Mouse (Mus musculus): ENCODE results near the gene Znrd1as.

Znrd1as gene

DNA sequence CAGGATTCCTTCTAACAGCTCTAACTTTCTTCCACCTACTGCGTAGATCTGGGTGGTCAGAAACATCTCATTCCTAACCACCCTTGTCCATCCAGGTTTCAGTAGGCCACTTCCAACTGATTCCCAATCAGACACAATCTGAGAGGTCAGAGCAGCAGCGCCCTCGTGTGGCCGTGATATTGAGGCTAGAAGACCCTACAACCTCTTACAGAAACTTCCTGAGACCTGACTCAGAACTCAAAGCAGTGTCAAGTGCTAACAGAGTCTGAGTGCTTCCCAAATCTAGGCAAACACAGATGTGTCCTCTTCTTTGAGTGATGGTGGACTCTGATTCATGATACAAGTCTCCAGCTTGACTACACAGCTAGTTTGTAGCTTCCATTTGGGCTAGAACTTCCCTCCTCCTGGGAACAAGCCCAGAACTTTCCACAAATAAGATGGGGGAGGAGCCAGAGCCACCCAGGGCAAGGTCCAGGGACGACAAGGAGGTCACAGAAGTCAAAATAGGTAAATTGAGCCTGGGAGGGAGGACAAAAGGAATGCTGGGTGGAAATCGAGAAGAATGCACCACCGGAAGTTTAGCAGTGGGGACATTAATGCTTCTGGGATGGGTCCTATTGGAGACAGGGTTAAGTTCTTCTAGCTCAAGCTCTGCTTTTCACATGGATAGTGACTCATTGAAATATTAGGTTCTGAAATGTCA lies 38.8 kb downstream of the Znrd1as start:
- DNase-seq (ENCODE audit: low spot score), result peak; percentile 73

DNA sequence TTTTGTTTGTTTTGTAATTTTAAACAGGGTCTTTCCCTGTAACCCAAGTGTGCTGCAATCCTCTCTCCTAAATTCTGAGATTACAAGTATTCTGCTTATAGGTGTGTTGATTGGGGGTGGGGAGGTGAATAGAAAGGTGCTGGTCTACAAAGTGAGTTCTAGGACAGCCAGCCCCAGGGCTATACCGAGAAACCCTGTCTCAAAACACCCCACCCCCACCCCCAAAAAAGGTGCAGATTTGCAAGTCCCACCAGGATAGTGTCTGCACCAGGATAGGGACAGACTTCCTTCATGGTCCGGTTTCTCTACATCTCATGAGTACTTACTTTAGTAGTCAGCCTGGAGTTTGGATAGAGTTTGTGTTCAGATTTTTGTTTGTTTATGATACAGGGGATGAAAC lies 40.1 kb downstream of the Znrd1as start:
- no peak for DNase-seq (ENCODE audit: low spot score)

DNA sequence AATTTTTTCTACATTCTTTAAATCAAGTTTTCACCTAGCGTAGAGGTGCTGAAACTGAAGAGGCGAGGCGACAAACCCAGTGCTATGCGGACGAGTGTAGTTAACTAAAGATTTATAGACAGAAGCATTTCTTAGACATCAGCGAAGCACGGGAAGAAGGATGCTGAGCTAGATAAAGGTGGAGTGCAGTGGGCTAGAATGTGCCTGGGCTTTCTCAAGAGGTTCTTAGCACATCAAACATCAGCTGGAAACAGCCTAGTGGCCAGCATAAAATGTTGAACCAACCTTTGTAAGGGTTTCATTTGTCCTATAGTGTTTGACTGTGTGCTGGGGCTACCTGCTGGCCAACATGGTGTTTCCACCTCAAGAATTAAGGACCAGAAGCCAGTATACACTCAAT lies 42.5 kb downstream of the Znrd1as start, which contains the start of gene Zfp57:
TSS of gene Zfp57 (plus strand) at position 301 of the 400 bp plus-strand sequence.
- no peak for DNase-seq (ENCODE audit: low spot score)

DNA sequence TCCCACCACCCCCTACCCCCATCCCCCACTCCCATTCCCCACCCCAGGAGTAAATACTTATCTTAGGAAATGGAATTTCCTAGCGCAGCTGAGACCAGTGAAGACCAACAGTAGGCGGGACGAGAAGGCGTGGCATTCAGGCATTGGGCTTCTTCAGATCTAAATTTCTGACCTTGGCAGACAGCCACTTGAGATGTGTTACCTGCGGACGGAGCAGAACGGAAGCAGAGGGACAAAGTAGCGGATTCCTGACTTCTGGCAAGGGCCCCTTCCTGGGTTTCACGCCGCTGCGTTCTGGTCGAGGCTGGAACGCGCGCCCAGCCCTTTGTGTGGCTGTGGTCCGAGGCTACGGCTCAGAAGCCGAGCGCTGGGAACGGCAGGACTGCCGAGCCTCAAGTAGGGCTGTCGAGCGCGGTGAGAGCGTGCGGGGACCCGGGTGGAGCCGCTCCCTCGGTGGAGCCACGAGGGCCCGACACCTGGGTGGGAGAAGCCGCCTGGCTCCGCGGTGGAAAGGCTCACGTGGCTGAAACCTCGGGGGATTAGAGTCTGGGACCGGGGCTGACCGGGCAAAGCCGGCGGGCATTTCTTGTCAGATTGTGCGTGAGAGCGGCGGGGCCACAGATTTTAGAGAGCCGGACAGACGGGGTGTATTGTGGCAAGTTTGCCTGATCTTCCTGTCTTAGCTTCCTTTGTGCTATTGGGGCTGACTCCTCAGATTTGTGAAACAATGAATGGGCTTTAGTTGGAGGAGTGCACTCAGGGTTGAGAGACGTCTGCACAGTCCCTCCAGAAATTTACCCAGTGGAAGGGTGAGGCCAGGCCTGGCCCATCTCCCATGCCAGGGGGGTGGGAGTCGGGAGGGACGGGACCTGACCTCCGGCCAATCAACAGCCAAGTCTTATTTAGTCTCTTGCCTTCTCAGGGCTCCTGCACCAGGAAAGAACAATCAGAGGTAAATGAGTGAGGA lies 44.3 kb downstream of the Znrd1as start:
- peak; percentile 49 for DNase-seq (ENCODE audit: low spot score)

DNA sequence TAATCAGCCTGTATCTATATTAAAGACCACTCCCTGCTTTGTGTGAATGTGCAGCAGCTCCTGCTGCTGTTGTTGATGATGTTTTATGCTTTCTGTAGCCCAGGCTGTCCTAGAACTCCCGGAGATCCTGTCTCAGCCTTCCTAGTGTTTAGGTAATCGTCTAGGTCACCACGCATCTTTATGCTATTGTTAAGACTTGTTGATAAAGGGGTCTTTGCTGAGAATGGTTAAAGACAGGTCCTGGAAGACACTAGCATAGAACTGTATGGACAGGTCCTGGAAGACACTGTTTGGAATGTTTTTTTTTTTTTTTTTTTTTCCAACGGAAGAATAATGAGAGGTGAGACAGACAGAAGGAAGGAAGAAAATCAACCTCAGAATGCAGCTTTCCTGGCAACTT lies 45.0 kb downstream of the Znrd1as start:
- DNase-seq (ENCODE audit: low spot score), result no peak

DNA sequence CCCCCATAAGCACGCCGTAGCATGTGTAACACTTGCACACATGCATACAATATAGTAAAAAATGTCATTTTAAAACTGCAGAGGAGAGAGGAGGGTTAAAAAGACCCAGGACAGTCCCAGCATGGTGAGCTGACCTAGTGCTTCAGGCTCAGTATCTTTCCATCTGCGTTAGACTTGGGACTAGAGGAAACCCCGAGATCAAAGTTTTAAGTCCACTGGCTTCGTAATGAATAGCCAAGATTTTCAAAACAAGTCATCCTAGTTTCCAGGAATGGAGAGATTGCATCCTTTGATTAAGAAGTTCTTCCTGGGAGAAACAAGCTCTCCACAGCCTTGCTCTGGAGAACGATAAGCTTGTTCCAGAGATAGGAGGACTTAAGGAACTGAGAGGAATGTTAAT lies 49.8 kb downstream of the Znrd1as start:
- no peak for DNase-seq (ENCODE audit: low spot score)

DNA sequence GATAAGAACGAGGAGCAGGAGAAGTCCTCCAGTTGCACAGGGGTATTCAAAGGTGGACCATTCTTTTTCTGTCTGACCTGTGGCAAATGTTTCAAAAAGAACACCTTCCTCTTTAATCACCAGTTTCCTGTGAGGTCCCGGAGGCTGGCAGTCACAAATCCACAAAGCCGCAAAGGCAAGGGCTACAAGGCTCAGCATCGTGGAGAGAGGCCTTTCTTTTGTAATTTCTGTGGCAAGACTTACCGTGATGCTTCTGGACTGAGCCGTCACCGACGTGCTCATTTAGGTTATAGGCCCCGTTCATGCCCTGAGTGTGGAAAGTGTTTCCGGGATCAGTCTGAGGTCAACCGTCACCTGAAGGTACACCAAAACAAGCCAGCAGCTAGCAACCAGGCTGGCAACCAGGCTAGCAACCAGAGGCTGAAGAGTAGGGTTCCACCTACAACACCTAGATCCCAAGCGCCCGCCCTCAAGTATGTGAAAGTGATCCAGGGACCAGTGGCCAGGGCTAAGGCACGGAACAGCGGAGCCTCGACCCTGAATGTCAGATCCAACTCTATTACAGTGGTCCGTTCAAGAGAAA lies 51.2 kb downstream of the Znrd1as start:
- no peak for DNase-seq (ENCODE audit: low spot score)

DNA sequence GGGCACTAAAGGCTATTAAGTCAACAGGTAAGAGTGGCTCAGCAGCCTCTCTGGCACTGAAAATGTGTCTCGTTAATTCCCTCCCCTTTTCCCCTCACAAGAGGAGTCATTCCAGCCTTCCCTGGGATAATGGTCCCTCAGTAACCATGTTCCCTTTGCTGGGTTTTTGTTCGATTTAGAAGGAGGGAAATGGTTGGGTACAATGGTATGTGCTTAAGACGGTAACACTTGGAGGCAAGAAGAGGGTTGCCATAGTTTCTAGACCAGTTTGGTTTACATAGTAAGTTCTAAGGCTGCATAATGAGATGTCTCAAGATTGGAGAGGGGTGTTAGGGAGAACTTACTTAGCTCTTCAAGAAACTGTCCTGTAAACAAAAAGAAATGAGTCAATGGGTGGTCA lies 53.3 kb downstream of the Znrd1as start:
- no peak for DNase-seq (ENCODE audit: low spot score)

DNA sequence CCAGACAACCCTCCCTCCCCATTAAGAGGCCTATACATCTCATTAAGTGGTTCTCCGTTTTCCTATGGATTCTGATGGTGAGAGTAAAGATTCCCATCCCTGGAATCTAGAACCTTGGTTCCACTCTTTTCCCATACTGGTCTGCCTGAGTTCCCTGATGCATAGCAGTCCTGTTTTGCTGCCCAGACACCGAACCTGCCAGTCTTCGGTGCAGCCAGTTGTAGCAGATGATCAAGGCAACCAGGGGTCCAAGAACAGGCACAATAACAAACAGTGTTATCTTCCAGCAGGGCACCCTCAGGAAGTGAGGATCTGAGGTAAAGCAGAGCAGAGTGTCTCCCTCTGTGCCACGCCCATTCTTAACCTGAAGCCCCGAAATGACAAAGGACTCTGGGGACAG lies 53.7 kb downstream of the Znrd1as start:
- DNase-seq (ENCODE audit: low spot score), result no peak

Measured in ovary, postnatal 36 days (tissue).